Mouse (Mus musculus): Measurements from ENCODE around the gene Mat2b.
"Not testable (repeated sequence)": the region's sequence is repeated elsewhere in the genome, so short reads cannot be mapped to it uniquely, and the experiment has no call there.

Gene Mat2b

GRCm38 (mm10) chr11:40695103-40695502 lies at the start of gene Mat2b:
Mat2b (minus strand) TSS chr11:40695203.
- in situ Hi-C loops (cut with MboI, MseI), result no loop called here

- in situ Hi-C loops (cut with MboI, MseI), result loop anchor here (5.0 kb wide), 1 partner anchor 42 kb away; no protein-coding TSS in a partner anchor
Measured at GRCm38 (mm10) chr11:40744348-40744747, 49.3 kb upstream of the Mat2b start.

- in situ Hi-C loops (cut with MboI, MseI), result loop anchor here (5.0 kb wide), 1 partner anchor 39 kb away; no protein-coding TSS in a partner anchor
Measured at GRCm38 (mm10) chr11:40741605-40742262, 46.7 kb upstream of the Mat2b start.

GRCm38 (mm10) chr11:40737369-40737768 lies 42.4 kb upstream of the Mat2b start:
- in situ Hi-C loops (cut with MboI, MseI), result no loop called here

GRCm38 (mm10) chr11:40734251-40734752 lies 39.3 kb upstream of the Mat2b start:
- in situ Hi-C loops (cut with MboI, MseI), result no loop called here

- in situ Hi-C loops (cut with MboI, MseI), result no loop called here
Measured at GRCm38 (mm10) chr11:40733339-40734174, 38.6 kb upstream of the Mat2b start, which contains the start of the genes Hmmr and Nudcd2. Hmmr (minus strand) TSS chr11:40733422. Nudcd2 (plus strand) TSS chr11:40733667.

- in situ Hi-C loops (cut with MboI, MseI), result no loop called here
Measured at GRCm38 (mm10) chr11:40732997-40733338, 38.0 kb upstream of the Mat2b start.

- in situ Hi-C loops (cut with MboI, MseI), result no loop called here
Measured at GRCm38 (mm10) chr11:40718324-40718723, 23.3 kb upstream of the Mat2b start.

GRCm38 (mm10) chr11:40715524-40715923 lies 20.5 kb upstream of the Mat2b start:
- in situ Hi-C loops (cut with MboI, MseI), result no loop called here

GRCm38 (mm10) chr11:40713858-40714257 lies 18.9 kb upstream of the Mat2b start:
- in situ Hi-C loops (cut with MboI, MseI), result no loop called here

GRCm38 (mm10) chr11:40709899-40710298 lies 14.9 kb upstream of the Mat2b start:
- in situ Hi-C loops (cut with MboI, MseI), result not testable (repeated sequence)

GRCm38 (mm10) chr11:40694311-40695087 lies 504 bp downstream of the Mat2b start:
- in situ Hi-C loops (cut with MboI, MseI), result no loop called here

GRCm38 (mm10) chr11:40693366-40693951 lies 1.5 kb downstream of the Mat2b start:
- in situ Hi-C loops (cut with MboI, MseI), result no loop called here

GRCm38 (mm10) chr11:40692511-40693365 lies 2.3 kb downstream of the Mat2b start:
- in situ Hi-C loops (cut with MboI, MseI), result no loop called here

- in situ Hi-C loops (cut with MboI, MseI), result no loop called here
Measured at GRCm38 (mm10) chr11:40692101-40692509, 2.9 kb downstream of the Mat2b start.

- in situ Hi-C loops (cut with MboI, MseI), result no loop called here
Measured at GRCm38 (mm10) chr11:40690444-40691127, 4.4 kb downstream of the Mat2b start.

- in situ Hi-C loops (cut with MboI, MseI), result no loop called here
Measured at GRCm38 (mm10) chr11:40683295-40683694, 11.7 kb downstream of the Mat2b start.

GRCm38 (mm10) chr11:40682456-40682855 lies 12.5 kb downstream of the Mat2b start:
- in situ Hi-C loops (cut with MboI, MseI), result no loop called here

- in situ Hi-C loops (cut with MboI, MseI), result no loop called here
Measured at GRCm38 (mm10) chr11:40677169-40677568, 17.8 kb downstream of the Mat2b start.
